Mouse (Mus musculus) thymus, postnatal 0 days (tissue): ENCODE measurements around the gene Pdia6. TPM values are rescaled to one million over a fixed set of nuclear protein-coding genes. Genes with fewer than 3 reads are reported as not detected.

Experiments
- polyA plus RNA-seq: library from polyadenylated mRNA; unstranded; fragments of >200 nt; fragmentation: Nextera tagmentation; extraction: Ambion mirVana; gene quantifications from 2 replicates; pipeline ENCODE4 v1.2.1, GENCODE M21; 2015

Pdia6 gene
- polyA plus RNA-seq, 1 experiment from 2014 or later = 181 TPM

Other genes with a start within 250 kb of the Pdia6 start
- gene Kcnf1, start 89.7 kb upstream of the Pdia6 start, polyA plus RNA-seq = 0.04 TPM in 1 of 2 replicates, not detected in the other
- gene Atp6v1c2, start 62.8 kb downstream of the Pdia6 start, polyA plus RNA-seq = 0.33 and 0.44 TPM in 2 replicates
- gene Nol10, start 81.9 kb downstream of the Pdia6 start, polyA plus RNA-seq = 19.7 and 21.3 TPM in 2 replicates